Mouse (Mus musculus): Measurements from ENCODE around the gene Clcn7. TPM values are rescaled to one million over a fixed set of nuclear protein-coding genes. Genes with fewer than 3 reads are reported as not detected.
"Not testable (repeated sequence)": the region's sequence is repeated elsewhere in the genome, so short reads cannot be mapped to it uniquely, and the experiment has no call there.

Gene Clcn7
- polyA plus RNA-seq, 1 experiment = 22.9 TPM

GRCm38 (mm10) chr17:25123979-25124378, 9.2 kb upstream of the Clcn7 start:
- no peaks in the 10 kb centered on the region for H3K79me2 ChIP-seq (ENCODE audit: control insufficient read depth, insufficient read depth)
- H3ac ChIP-seq (ENCODE audit: control insufficient read depth, insufficient read length) = no peak overlapping the region
- no peak overlapping the region for H3K4me3 ChIP-seq
- peaks cover 10% of the 10 kb centered on the region for H3K27me3 ChIP-seq (ENCODE audit: control insufficient read depth, insufficient read depth, insufficient read length)
- TF ChIP-seq MAX (IDR thresholded peaks at IDR 0.05; ENCODE audit: low read depth) = no peak
- no peak for TF ChIP-seq E2F4 (IDR thresholded peaks at IDR 0.05; ENCODE audit: insufficient read depth)
- no peak for TF ChIP-seq POLR2A (IDR thresholded peaks at IDR 0.05; ENCODE audit: insufficient read length, low read depth)
- TF ChIP-seq REST (IDR thresholded peaks at IDR 0.05; ENCODE audit: insufficient read depth, insufficient read length) = no peak
- TF ChIP-seq TCF12 (IDR thresholded peaks at IDR 0.05; ENCODE audit: insufficient read depth, poor library complexity, severe bottlenecking) = no peak
- no peak for TF ChIP-seq SRF (IDR thresholded peaks at IDR 0.05; ENCODE audit: control insufficient read depth, insufficient read length, low read depth)
- TF ChIP-seq CEBPB (IDR thresholded peaks at IDR 0.05; ENCODE audit: insufficient read depth, poor library complexity, severe bottlenecking) = no peak
- TF ChIP-seq POLR2AphosphoS2 (IDR thresholded peaks at IDR 0.05; ENCODE audit: insufficient read length, low read depth) = no peak
- TF ChIP-seq USF1 (IDR thresholded peaks at IDR 0.05; ENCODE audit: low read depth) = no peak
- no peak for TF ChIP-seq TCF3 (IDR thresholded peaks at IDR 0.05; ENCODE audit: insufficient read length, low read depth)
- TF ChIP-seq MYOG (IDR thresholded peaks at IDR 0.05; ENCODE audit: control insufficient read depth in 1 of 3, insufficient read depth in 1 of 3, insufficient read length in 2 of 3, low read depth in 2 of 3) = no peak
- TF ChIP-seq MYOD1 (IDR thresholded peaks at IDR 0.05; ENCODE audit: control insufficient read depth in 1 of 3, insufficient read length in 2 of 3, low read depth in 2 of 3) = no peak
- no peak overlapping the region for H3K4me2 ChIP-seq (ENCODE audit: low read depth)
- no peaks in the 10 kb centered on the region for H3K36me3 ChIP-seq (ENCODE audit: control insufficient read depth, insufficient read depth)

DNA sequence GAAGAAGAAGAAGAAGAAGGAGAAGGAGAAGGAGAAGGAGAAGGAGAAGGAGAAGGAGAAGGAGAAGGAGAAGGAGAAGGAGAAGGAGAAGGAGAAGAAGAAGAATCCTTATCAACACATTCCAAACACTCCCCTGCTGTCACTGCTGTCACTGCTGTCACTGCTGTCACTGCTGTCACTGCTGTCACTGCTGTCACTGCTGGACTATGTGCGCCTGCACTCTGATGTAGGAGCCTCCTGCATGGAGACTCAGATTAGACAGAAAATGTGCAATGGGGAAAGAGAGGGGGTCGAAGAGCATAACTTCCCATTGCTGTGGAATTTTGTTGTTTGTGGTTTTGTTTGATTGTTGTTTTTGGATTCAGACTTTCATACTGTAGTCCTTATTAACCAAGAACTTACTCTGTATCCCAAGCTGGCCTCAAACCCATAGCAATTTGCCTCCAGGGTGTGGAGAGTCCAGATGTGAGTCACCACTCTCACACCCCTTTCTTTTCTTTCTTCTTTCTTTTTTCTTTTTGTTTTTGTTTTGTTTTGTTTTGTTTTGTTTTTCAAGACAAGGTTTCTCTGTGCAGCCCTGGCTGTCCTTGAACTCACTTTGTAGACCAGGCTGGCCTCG, 7.6 kb upstream of the Clcn7 start:
- not testable (repeated sequence) for H3K4me2 ChIP-seq (ENCODE audit: low read depth); H3K79me2 ChIP-seq (ENCODE audit: control insufficient read depth, insufficient read depth); H3K27me3 ChIP-seq (ENCODE audit: control insufficient read depth, insufficient read depth, insufficient read length); H3ac ChIP-seq (ENCODE audit: control insufficient read depth, insufficient read length); H3K36me3 ChIP-seq (ENCODE audit: control insufficient read depth, insufficient read depth); H3K4me3 ChIP-seq

DNA sequence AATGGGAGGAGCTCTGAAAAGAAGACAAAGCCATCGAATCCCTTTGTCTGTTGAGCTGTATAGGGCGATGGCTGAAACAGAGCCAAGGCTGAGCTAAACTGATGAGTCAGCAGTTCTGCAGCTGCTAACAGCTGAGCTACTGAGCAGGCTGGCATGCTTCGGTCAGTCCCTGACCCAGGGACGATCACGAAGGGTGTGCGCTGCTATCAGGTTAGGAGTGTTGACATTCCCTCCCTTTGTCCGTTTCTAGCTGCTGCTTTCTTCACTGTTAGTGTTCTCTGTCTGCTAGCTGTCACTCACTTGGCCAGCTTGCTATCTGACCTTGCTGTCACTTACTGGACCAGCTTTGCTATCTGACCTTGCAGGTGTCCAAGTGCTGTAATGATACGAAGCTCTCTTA, 6.1 kb upstream of the Clcn7 start:
- Histone ChIP-seq H3K4me2 (ENCODE audit: low read depth) (peak overlapping the region; percentile 44), H3K79me2 (ENCODE audit: control insufficient read depth, insufficient read depth) (no peaks in the 10 kb centered on the region), H3K36me3 (ENCODE audit: control insufficient read depth, insufficient read depth) (no peaks in the 10 kb centered on the region), H3K27me3 (ENCODE audit: control insufficient read depth, insufficient read depth, insufficient read length) (peaks cover 6% of the 10 kb centered on the region), H3ac (ENCODE audit: control insufficient read depth, insufficient read length) (no peak overlapping the region), H3K4me3 (no peak overlapping the region)
- TF ChIP-seq REST (IDR thresholded peaks at IDR 0.05; ENCODE audit: insufficient read depth, insufficient read length) = no peak
- TF ChIP-seq USF1 (IDR thresholded peaks at IDR 0.05; ENCODE audit: low read depth) = no peak
- peak; percentile 16 to 60 (median 57) for TF ChIP-seq MYOD1 (IDR thresholded peaks at IDR 0.05; ENCODE audit: control insufficient read depth in 1 of 3, insufficient read length in 2 of 3, low read depth in 2 of 3)
- no peak for TF ChIP-seq CEBPB (IDR thresholded peaks at IDR 0.05; ENCODE audit: insufficient read depth, poor library complexity, severe bottlenecking)
- peak; percentile 27 to 60 (median 42) for TF ChIP-seq MYOG (IDR thresholded peaks at IDR 0.05; ENCODE audit: control insufficient read depth in 1 of 3, insufficient read depth in 1 of 3, insufficient read length in 2 of 3, low read depth in 2 of 3)

DNA sequence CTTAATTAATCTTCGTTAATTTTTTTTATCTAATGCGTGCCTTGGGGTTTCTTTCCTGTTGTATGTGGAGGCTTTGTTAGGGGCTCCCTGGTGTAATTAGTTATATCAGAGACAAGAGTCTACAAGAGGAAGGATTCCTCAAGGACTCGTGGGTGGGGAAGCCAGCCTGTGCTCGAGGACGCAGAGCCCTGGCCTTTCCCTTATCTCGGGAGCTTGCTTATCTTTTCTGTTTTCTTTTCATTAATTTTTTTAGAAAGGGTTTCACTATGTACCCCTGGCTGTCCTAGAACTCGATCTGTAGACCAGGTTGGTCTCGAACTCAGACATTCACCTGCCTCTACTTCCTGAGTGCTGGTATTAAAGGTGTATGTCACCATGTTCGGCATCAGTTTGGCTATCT, 5.5 kb upstream of the Clcn7 start:
- Histone ChIP-seq H3K4me2 (ENCODE audit: low read depth) (no peak overlapping the region), H3ac (ENCODE audit: control insufficient read depth, insufficient read length) (no peak overlapping the region), H3K79me2 (ENCODE audit: control insufficient read depth, insufficient read depth) (no peaks in the 10 kb centered on the region), H3K36me3 (ENCODE audit: control insufficient read depth, insufficient read depth) (no peaks in the 10 kb centered on the region), H3K4me3 (no peak overlapping the region), H3K27me3 (ENCODE audit: control insufficient read depth, insufficient read depth, insufficient read length) (peaks cover 6% of the 10 kb centered on the region)
- no peak for TF ChIP-seq TCF12 (IDR thresholded peaks at IDR 0.05; ENCODE audit: insufficient read depth, poor library complexity, severe bottlenecking)
- TF ChIP-seq MAX (IDR thresholded peaks at IDR 0.05; ENCODE audit: low read depth) = no peak
- TF ChIP-seq POLR2A (IDR thresholded peaks at IDR 0.05; ENCODE audit: insufficient read length, low read depth) = no peak
- no peak for TF ChIP-seq CEBPB (IDR thresholded peaks at IDR 0.05; ENCODE audit: insufficient read depth, poor library complexity, severe bottlenecking)

DNA sequence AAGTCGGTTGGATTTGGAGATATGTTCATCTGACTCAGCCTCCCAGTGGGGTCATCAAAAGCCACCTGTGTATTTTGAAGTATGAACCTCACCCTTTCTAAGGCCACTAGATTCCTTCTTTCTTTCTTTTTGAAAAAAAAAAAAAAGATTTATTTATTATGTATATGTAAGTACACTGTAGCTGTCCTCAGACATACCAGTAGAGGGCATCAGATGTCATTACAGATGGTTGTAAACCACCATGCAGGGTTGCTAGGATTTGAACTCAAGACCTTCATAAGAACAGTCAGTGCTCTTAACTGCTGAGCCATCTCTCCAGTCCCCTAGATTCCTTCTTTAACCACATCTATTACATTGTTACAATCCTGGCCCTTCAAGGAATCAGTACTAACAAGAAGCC, 3.1 kb upstream of the Clcn7 start:
- Histone ChIP-seq H3K4me2 (ENCODE audit: low read depth) (no peak overlapping the region), H3K79me2 (ENCODE audit: control insufficient read depth, insufficient read depth) (peaks cover 17% of the 10 kb centered on the region), H3K4me3 (no peak overlapping the region), H3ac (ENCODE audit: control insufficient read depth, insufficient read length) (no peak overlapping the region), H3K36me3 (ENCODE audit: control insufficient read depth, insufficient read depth) (no peaks in the 10 kb centered on the region), H3K27me3 (ENCODE audit: control insufficient read depth, insufficient read depth, insufficient read length) (no peaks in the 10 kb centered on the region)
- no peak for TF ChIP-seq CEBPB (IDR thresholded peaks at IDR 0.05; ENCODE audit: insufficient read depth, poor library complexity, severe bottlenecking)
- TF ChIP-seq REST (IDR thresholded peaks at IDR 0.05; ENCODE audit: insufficient read depth, insufficient read length) = no peak
- TF ChIP-seq MAX (IDR thresholded peaks at IDR 0.05; ENCODE audit: low read depth) = no peak
- TF ChIP-seq SRF (IDR thresholded peaks at IDR 0.05; ENCODE audit: control insufficient read depth, insufficient read length, low read depth) = no peak
- no peak for TF ChIP-seq POLR2A (IDR thresholded peaks at IDR 0.05; ENCODE audit: insufficient read length, low read depth)

- H3ac ChIP-seq (ENCODE audit: control insufficient read depth, insufficient read length) = no peak overlapping the region
- no peak overlapping the region for H3K4me3 ChIP-seq
- H3K27me3 ChIP-seq (ENCODE audit: control insufficient read depth, insufficient read depth, insufficient read length) = no peaks in the 10 kb centered on the region
- no peak overlapping the region for H3K4me2 ChIP-seq (ENCODE audit: low read depth)
- H3K79me2 ChIP-seq (ENCODE audit: control insufficient read depth, insufficient read depth) = peaks cover 38% of the 10 kb centered on the region
- no peaks in the 10 kb centered on the region for H3K36me3 ChIP-seq (ENCODE audit: control insufficient read depth, insufficient read depth)
- TF ChIP-seq MAX (IDR thresholded peaks at IDR 0.05; ENCODE audit: low read depth) = no peak
- no peak for TF ChIP-seq E2F4 (IDR thresholded peaks at IDR 0.05; ENCODE audit: insufficient read depth)
- no peak for TF ChIP-seq POLR2A (IDR thresholded peaks at IDR 0.05; ENCODE audit: insufficient read length, low read depth)
- TF ChIP-seq MYOD1 (IDR thresholded peaks at IDR 0.05; ENCODE audit: control insufficient read depth in 1 of 3, insufficient read length in 2 of 3, low read depth in 2 of 3) = no peak
- no peak for TF ChIP-seq SRF (IDR thresholded peaks at IDR 0.05; ENCODE audit: control insufficient read depth, insufficient read length, low read depth)
- TF ChIP-seq MYOG (IDR thresholded peaks at IDR 0.05; ENCODE audit: control insufficient read depth in 1 of 3, insufficient read depth in 1 of 3, insufficient read length in 2 of 3, low read depth in 2 of 3) = no peak
- no peak for TF ChIP-seq TCF12 (IDR thresholded peaks at IDR 0.05; ENCODE audit: insufficient read depth, poor library complexity, severe bottlenecking)
- no peak for TF ChIP-seq TCF3 (IDR thresholded peaks at IDR 0.05; ENCODE audit: insufficient read length, low read depth)
- no peak for TF ChIP-seq USF1 (IDR thresholded peaks at IDR 0.05; ENCODE audit: low read depth)
- TF ChIP-seq REST (IDR thresholded peaks at IDR 0.05; ENCODE audit: insufficient read depth, insufficient read length) = no peak
Observed at GRCm38 (mm10) chr17:25135622-25136021, 2.4 kb downstream of the Clcn7 start.
